Mouse (Mus musculus) liver, embryonic 14.5 days (tissue): ENCODE data around the gene Trmt1l.

ENCODE experiments used
- CTCF ChIP-seq: IDR thresholded peaks from 2 replicates; pipeline ENCODE4 v1.5.1; 2016; ENCODE audit warnings: antibody characterized with exemption, low read depth, control low read depth
- EP300 ChIP-seq: IDR thresholded peaks from 2 replicates; pipeline ENCODE4 v1.6.1; 2016; ENCODE audit warnings: antibody characterized with exemption, low read depth

DNA sequence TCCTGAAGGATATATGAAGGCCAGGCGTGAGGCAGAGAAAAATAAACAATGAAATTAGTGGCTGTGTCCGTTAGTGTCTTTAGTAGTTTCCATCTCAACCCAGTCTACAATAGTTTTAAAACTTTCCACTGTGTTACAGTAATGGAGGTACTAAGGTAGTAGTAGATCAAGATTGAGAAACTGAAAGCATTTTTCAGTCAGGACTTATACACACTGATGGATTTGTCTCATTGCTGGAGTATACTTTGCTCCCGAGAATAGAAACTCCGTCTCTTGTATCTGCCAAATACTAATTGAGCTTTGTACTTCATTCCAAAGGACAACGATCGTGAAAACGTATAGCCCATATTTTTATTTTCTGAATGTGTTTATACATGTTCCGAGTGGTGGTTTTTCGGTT, 974 bp downstream of the Trmt1l start:
- no peak for TF ChIP-seq CTCF
- TF ChIP-seq EP300: no peak
